Comparison of ENCODE assay signal across 21 mouse cellular contexts in the genomic region with DNA sequence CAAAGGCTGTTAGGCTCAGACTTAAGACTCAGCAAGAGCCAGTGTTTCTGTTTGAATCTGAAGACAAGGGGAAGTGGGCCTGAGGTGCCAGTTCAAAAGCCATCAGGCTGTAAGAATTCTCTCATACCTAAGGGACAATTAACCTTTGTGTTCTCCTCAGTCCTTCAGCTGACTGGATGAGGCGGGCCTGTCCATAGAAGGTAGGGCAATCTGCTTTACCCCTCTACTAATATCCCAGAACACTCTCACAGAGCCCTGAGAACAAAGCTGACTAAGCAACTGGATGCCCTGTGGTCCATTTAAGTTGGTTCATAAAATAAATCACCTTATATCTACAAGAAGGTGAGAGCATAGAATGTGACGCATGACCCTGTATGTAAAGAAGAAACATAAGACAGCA. TPM values are rescaled to one million over a fixed set of nuclear protein-coding genes. Genes with fewer than 3 reads are reported as not detected.
"Had no signal": no experiment of that assay in that cellular context is flagged by ENCODE, and none has a peak within 500 bp of the region (broad histone marks: within the 10 kb centered on the region; RNA-seq: fewer than 3 reads in every experiment).

No protein-coding gene starts in this region.

- H3K4me3 ChIP-seq: gastrocnemius, adult 2 months; heart, embryonic 10.5 days; heart, embryonic 13.5 days; heart, embryonic 15.5 days; hindbrain, embryonic 10.5 days; hindbrain, embryonic 12.5 days; kidney, embryonic 15.5 days; limb, embryonic 13.5 days; limb, embryonic 15.5 days; liver, embryonic 12.5 days had no signal

- ATAC-seq: hindbrain, embryonic 16.5 days; inflammation-experienced regulatory T-cells, adult 6 months; liver, embryonic 12.5 days had no signal

- H3K4me2 ChIP-seq: heart, embryonic 13.5 days; heart, embryonic 15.5 days; hindbrain, embryonic 12.5 days; hindbrain, embryonic 14.5 days; kidney, embryonic 15.5 days; limb, embryonic 13.5 days; limb, embryonic 15.5 days; liver, embryonic 12.5 days had no signal

- H3K9ac ChIP-seq: heart, embryonic 13.5 days; heart, embryonic 15.5 days; hindbrain, embryonic 12.5 days; hindbrain, embryonic 14.5 days; kidney, embryonic 15.5 days; limb, embryonic 13.5 days; limb, embryonic 15.5 days; liver, embryonic 12.5 days; liver, embryonic 14.5 days had no signal

- H3K9me3 ChIP-seq: heart, embryonic 10.5 days; heart, embryonic 15.5 days; hindbrain, embryonic 10.5 days; kidney, embryonic 15.5 days; limb, embryonic 15.5 days; liver, embryonic 12.5 days had no signal

- H3K27ac ChIP-seq: gastrocnemius, adult 2 months; heart, embryonic 10.5 days; heart, embryonic 13.5 days; heart, embryonic 15.5 days; hindbrain, embryonic 10.5 days; hindbrain, embryonic 12.5 days; hindbrain, embryonic 14.5 days; kidney, embryonic 15.5 days; kidney, postnatal 0 days; limb, embryonic 13.5 days; limb, embryonic 15.5 days; liver, embryonic 12.5 days; liver, embryonic 14.5 days had no signal

- H3K36me3 ChIP-seq: heart, embryonic 10.5 days; heart, embryonic 13.5 days; heart, embryonic 15.5 days; hindbrain, embryonic 10.5 days; hindbrain, embryonic 12.5 days; kidney, embryonic 15.5 days; limb, embryonic 13.5 days; limb, embryonic 15.5 days; liver, embryonic 12.5 days had no signal

RNA-seq across cellular contexts. Expression of a gene that starts 32.9 kb away (rescaled TPM):
- polyA plus RNA-seq: frontal cortex, adult 2 months; heart, embryonic 10.5 days; heart, embryonic 13.5 days; heart, embryonic 15.5 days; heart, postnatal 0 days; hindbrain, embryonic 10.5 days; hindbrain, embryonic 12.5 days; hindbrain, embryonic 14.5 days; hindbrain, embryonic 16.5 days; inflammation-experienced regulatory T-cells, adult 6 months; kidney, embryonic 15.5 days; kidney, postnatal 0 days; large intestine, adult 2 months; limb, embryonic 11.5 days; limb, embryonic 13.5 days; limb, embryonic 15.5 days; liver, adult 2 months; liver, embryonic 12.5 days; liver, embryonic 14.5 days; liver, embryonic 16.5 days had no signal
